Mouse (Mus musculus) megakaryocyte, embryonic 14.5 days (primary cell): ENCODE results near the gene Gm26938.

Experiments
- FLI1 ChIP-seq: IDR thresholded peaks from 2 replicates; pipeline ENCODE4 v1.6.1; 2012; ENCODE audit warnings: low read length, inconsistent platforms, mixed read lengths
- GATA1 ChIP-seq: IDR thresholded peaks from 3 replicates; pipeline ENCODE4 v1.6.1; 2012; ENCODE audit warnings: mixed read lengths, low read length, inconsistent platforms, borderline replicate concordance

DNA sequence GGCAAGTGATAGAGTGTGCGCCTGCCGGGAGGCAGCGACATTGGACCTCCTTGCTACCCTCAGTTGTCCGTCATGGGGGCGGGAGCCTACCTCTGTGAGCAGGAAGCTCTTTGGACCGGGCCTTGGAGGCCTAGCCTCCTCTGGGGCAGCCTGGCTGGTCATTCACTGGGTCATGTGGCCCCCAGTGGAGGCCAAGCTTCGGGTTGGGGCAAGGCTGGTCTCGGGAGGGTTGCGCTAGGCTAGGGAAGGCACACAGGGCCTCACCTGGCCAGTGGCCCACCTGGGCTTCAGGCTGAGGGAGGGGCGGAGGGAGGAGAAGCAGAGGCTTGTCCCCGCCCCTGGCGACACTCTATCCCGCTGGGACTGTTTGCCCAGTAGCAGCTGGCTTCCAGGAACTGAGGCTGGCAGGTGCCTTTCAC is 12.2 kb downstream of the Gm26938 start:
- TF ChIP-seq FLI1 (no peak), GATA1 (no peak)
